Mouse (Mus musculus): ENCODE measurements at regions not wholly inside any gene's neighbourhood (a gene's known extent, or its start where the extent isn't known, plus 50 kb on each side); places are given as distances from the start of the nearest gene placed in this dataset.
"Not testable (repeated sequence)": the region's sequence is repeated elsewhere in the genome, so short reads cannot be mapped to it uniquely, and the experiment has no call there.

GRCm38 (mm10) chr9:90618154-90618553, 347.6 kb upstream of the Tbc1d2b start:
- Histone ChIP-seq H3K27me3 (ENCODE audit: control insufficient read depth, insufficient read depth, low read length) (no peaks in the 10 kb centered on the region), H3K4me2 (ENCODE audit: low read depth, low read length) (no peak overlapping the region), H3K4me1 (ENCODE audit: control insufficient read depth, insufficient read depth, low read length) (no peaks in the 10 kb centered on the region), H3K9me3 (ENCODE audit: control insufficient read depth, low read length) (no peaks in the 10 kb centered on the region), H3K27ac (ENCODE audit: low read depth, low read length) (no peak overlapping the region), H3K9ac (replicated peaks; ENCODE audit: low read depth, low read length) (no peak overlapping the region), H3K36me3 (ENCODE audit: control insufficient read depth, insufficient read depth, low read length) (no peaks in the 10 kb centered on the region), H3K4me3 (ENCODE audit: low read depth, low read length) (no peak overlapping the region)
- 79% methylated on average over 7 of the region's 7 CpGs for WGBS
- ATAC-seq (ENCODE audit: low read depth), result no peak

GRCm38 (mm10) chr9:90597894-90598293, 327.3 kb upstream of the Tbc1d2b start:
- ATAC-seq (ENCODE audit: low read depth), result no peak
- Histone ChIP-seq H3K36me3 (ENCODE audit: control insufficient read depth, insufficient read depth, low read length) (no peaks in the 10 kb centered on the region), H3K9me3 (ENCODE audit: control insufficient read depth, low read length) (no peaks in the 10 kb centered on the region), H3K27me3 (ENCODE audit: control insufficient read depth, insufficient read depth, low read length) (no peaks in the 10 kb centered on the region), H3K9ac (replicated peaks; ENCODE audit: low read depth, low read length) (no peak overlapping the region), H3K4me2 (ENCODE audit: low read depth, low read length) (no peak overlapping the region), H3K4me3 (ENCODE audit: low read depth, low read length) (no peak overlapping the region), H3K4me1 (ENCODE audit: control insufficient read depth, insufficient read depth, low read length) (no peaks in the 10 kb centered on the region), H3K27ac (ENCODE audit: low read depth, low read length) (no peak overlapping the region)
- 81% methylated on average over 4 of the region's 4 CpGs for WGBS

GRCm38 (mm10) chr9:90556742-90557141, 286.1 kb upstream of the Tbc1d2b start:
- Histone ChIP-seq H3K4me3 (ENCODE audit: low read depth, low read length) (no peak overlapping the region), H3K27ac (ENCODE audit: low read depth, low read length) (no peak overlapping the region), H3K27me3 (ENCODE audit: control insufficient read depth, insufficient read depth, low read length) (no peaks in the 10 kb centered on the region), H3K9ac (replicated peaks; ENCODE audit: low read depth, low read length) (no peak overlapping the region), H3K4me2 (ENCODE audit: low read depth, low read length) (no peak overlapping the region), H3K4me1 (ENCODE audit: control insufficient read depth, insufficient read depth, low read length) (no peaks in the 10 kb centered on the region), H3K36me3 (ENCODE audit: control insufficient read depth, insufficient read depth, low read length) (no peaks in the 10 kb centered on the region), H3K9me3 (ENCODE audit: control insufficient read depth, low read length) (no peaks in the 10 kb centered on the region)
- whole genome bisulfite sequencing, result 54% methylated on average over 1 of the region's 1 CpGs
- ATAC-seq (ENCODE audit: low read depth), result no peak

GRCm38 (mm10) chr9:90556216-90556615, 285.6 kb upstream of the Tbc1d2b start:
- Histone ChIP-seq H3K27me3 (ENCODE audit: control insufficient read depth, insufficient read depth, low read length) (no peaks in the 10 kb centered on the region), H3K9ac (replicated peaks; ENCODE audit: low read depth, low read length) (no peak overlapping the region), H3K9me3 (ENCODE audit: control insufficient read depth, low read length) (no peaks in the 10 kb centered on the region), H3K4me2 (ENCODE audit: low read depth, low read length) (no peak overlapping the region), H3K36me3 (ENCODE audit: control insufficient read depth, insufficient read depth, low read length) (no peaks in the 10 kb centered on the region), H3K4me3 (ENCODE audit: low read depth, low read length) (no peak overlapping the region), H3K27ac (ENCODE audit: low read depth, low read length) (no peak overlapping the region), H3K4me1 (ENCODE audit: control insufficient read depth, insufficient read depth, low read length) (no peaks in the 10 kb centered on the region)
- WGBS, result 28% methylated on average over 3 of the region's 3 CpGs
- ATAC-seq (ENCODE audit: low read depth), result no peak

GRCm38 (mm10) chr9:90547931-90548330, 277.3 kb upstream of the Tbc1d2b start:
- Histone ChIP-seq H3K27me3 (ENCODE audit: control insufficient read depth, insufficient read depth, low read length) (no peaks in the 10 kb centered on the region), H3K4me3 (ENCODE audit: low read depth, low read length) (no peak overlapping the region), H3K9me3 (ENCODE audit: control insufficient read depth, low read length) (no peaks in the 10 kb centered on the region), H3K4me1 (ENCODE audit: control insufficient read depth, insufficient read depth, low read length) (no peaks in the 10 kb centered on the region), H3K36me3 (ENCODE audit: control insufficient read depth, insufficient read depth, low read length) (no peaks in the 10 kb centered on the region), H3K9ac (replicated peaks; ENCODE audit: low read depth, low read length) (no peak overlapping the region), H3K4me2 (ENCODE audit: low read depth, low read length) (no peak overlapping the region), H3K27ac (ENCODE audit: low read depth, low read length) (no peak overlapping the region)
- WGBS, result 93% methylated on average over 1 of the region's 1 CpGs
- no peak for ATAC-seq (ENCODE audit: low read depth)

- Histone ChIP-seq H3K4me3 (ENCODE audit: low read depth, low read length) (no peak overlapping the region), H3K27me3 (ENCODE audit: control insufficient read depth, insufficient read depth, low read length) (no peaks in the 10 kb centered on the region), H3K36me3 (ENCODE audit: control insufficient read depth, insufficient read depth, low read length) (no peaks in the 10 kb centered on the region), H3K4me1 (ENCODE audit: control insufficient read depth, insufficient read depth, low read length) (no peaks in the 10 kb centered on the region), H3K9me3 (ENCODE audit: control insufficient read depth, low read length) (no peaks in the 10 kb centered on the region), H3K9ac (replicated peaks; ENCODE audit: low read depth, low read length) (no peak overlapping the region), H3K4me2 (ENCODE audit: low read depth, low read length) (no peak overlapping the region), H3K27ac (ENCODE audit: low read depth, low read length) (no peak overlapping the region)
- ATAC-seq (ENCODE audit: low read depth), result no peak
Measured at GRCm38 (mm10) chr9:90546720-90547119, 276.1 kb upstream of the Tbc1d2b start.

- H3K9me3 ChIP-seq (ENCODE audit: control insufficient read depth, low read length); H3K9ac ChIP-seq (replicated peaks; ENCODE audit: low read depth, low read length); H3K4me1 ChIP-seq (ENCODE audit: control insufficient read depth, insufficient read depth, low read length); H3K36me3 ChIP-seq (ENCODE audit: control insufficient read depth, insufficient read depth, low read length); H3K4me2 ChIP-seq (ENCODE audit: low read depth, low read length); ATAC-seq (ENCODE audit: low read depth); H3K4me3 ChIP-seq (ENCODE audit: low read depth, low read length); H3K27ac ChIP-seq (ENCODE audit: low read depth, low read length); H3K27me3 ChIP-seq (ENCODE audit: control insufficient read depth, insufficient read depth, low read length): not testable (repeated sequence)
- 90% methylated on average over 8 of the region's 8 CpGs for WGBS
Measured at GRCm38 (mm10) chr9:90537683-90538082, 267.1 kb upstream of the Tbc1d2b start.

GRCm38 (mm10) chr9:90533372-90533771, 262.8 kb upstream of the Tbc1d2b start:
- ATAC-seq (ENCODE audit: low read depth), result no peak
- Histone ChIP-seq H3K9me3 (ENCODE audit: control insufficient read depth, low read length) (no peaks in the 10 kb centered on the region), H3K4me3 (ENCODE audit: low read depth, low read length) (no peak overlapping the region), H3K9ac (replicated peaks; ENCODE audit: low read depth, low read length) (no peak overlapping the region), H3K4me1 (ENCODE audit: control insufficient read depth, insufficient read depth, low read length) (no peaks in the 10 kb centered on the region), H3K27ac (ENCODE audit: low read depth, low read length) (no peak overlapping the region), H3K4me2 (ENCODE audit: low read depth, low read length) (no peak overlapping the region), H3K36me3 (ENCODE audit: control insufficient read depth, insufficient read depth, low read length) (no peaks in the 10 kb centered on the region), H3K27me3 (ENCODE audit: control insufficient read depth, insufficient read depth, low read length) (no peaks in the 10 kb centered on the region)

GRCm38 (mm10) chr9:90521186-90521585, 250.6 kb upstream of the Tbc1d2b start:
- no peak for ATAC-seq (ENCODE audit: low read depth)
- no peaks in the 10 kb centered on the region for H3K36me3 ChIP-seq (ENCODE audit: control insufficient read depth, insufficient read depth, low read length)
- WGBS, result 40% methylated on average over 3 of the region's 3 CpGs
- no peak overlapping the region for H3K4me2 ChIP-seq (ENCODE audit: low read depth, low read length)
- H3K27me3 ChIP-seq (ENCODE audit: control insufficient read depth, insufficient read depth, low read length), result no peaks in the 10 kb centered on the region
- H3K27ac ChIP-seq (ENCODE audit: low read depth, low read length), result no peak overlapping the region
- no peak overlapping the region for H3K9ac ChIP-seq (replicated peaks; ENCODE audit: low read depth, low read length)
- no peak overlapping the region for H3K4me3 ChIP-seq (ENCODE audit: low read depth, low read length)
- no peaks in the 10 kb centered on the region for H3K4me1 ChIP-seq (ENCODE audit: control insufficient read depth, insufficient read depth, low read length)
- H3K9me3 ChIP-seq (ENCODE audit: control insufficient read depth, low read length), result no peaks in the 10 kb centered on the region

- WGBS, result 52% methylated on average over 1 of the region's 1 CpGs
- ATAC-seq (ENCODE audit: low read depth), result no peak
- no peaks in the 10 kb centered on the region for H3K9me3 ChIP-seq (ENCODE audit: control insufficient read depth, low read length)
Measured at GRCm38 (mm10) chr9:90494888-90495287, 224.3 kb upstream of the Tbc1d2b start.

More at GRCm38 (mm10) chr9:90494888-90495287, 224.3 kb upstream of the Tbc1d2b start:
- Histone ChIP-seq H3K27me3 (ENCODE audit: control insufficient read depth, insufficient read depth, low read length) (no peaks in the 10 kb centered on the region), H3K27ac (ENCODE audit: low read depth, low read length) (no peak overlapping the region), H3K4me1 (ENCODE audit: control insufficient read depth, insufficient read depth, low read length) (no peaks in the 10 kb centered on the region), H3K4me3 (ENCODE audit: low read depth, low read length) (no peak overlapping the region), H3K9ac (replicated peaks; ENCODE audit: low read depth, low read length) (no peak overlapping the region), H3K36me3 (ENCODE audit: control insufficient read depth, insufficient read depth, low read length) (no peaks in the 10 kb centered on the region), H3K4me2 (ENCODE audit: low read depth, low read length) (no peak overlapping the region)
